Mouse (Mus musculus) heart, postnatal 10 days (tissue): Measurements from ENCODE around the gene Car5a. TPM values are rescaled to one million over a fixed set of nuclear protein-coding genes. Genes with fewer than 3 reads are reported as not detected.

Experiments
- DNase-seq, 2 experiments: peaks; one replicate each; pipeline ENCODE4 v3.0.0; 2021
- intact Hi-C: fragments of 180-260 bp; cut with DNase I; formaldehyde crosslinking; loops from one replicate; pipeline ENCODE4 v1.15.1; 2025
- microRNA-seq, 2 experiments: library from miRNA; unstranded; fragments of <30 nt; microRNA quantifications; one replicate each; pipeline ENCODE4 v1.2.0; 2022
- total RNA-seq, 2 experiments: library from RNA; stranded (reverse); gene quantifications; 2 replicates each; pipeline ENCODE4 v1.2.3; 2021

Car5a gene
- total RNA-seq, 2 experiments from 2014 or later = not detected

DNA sequence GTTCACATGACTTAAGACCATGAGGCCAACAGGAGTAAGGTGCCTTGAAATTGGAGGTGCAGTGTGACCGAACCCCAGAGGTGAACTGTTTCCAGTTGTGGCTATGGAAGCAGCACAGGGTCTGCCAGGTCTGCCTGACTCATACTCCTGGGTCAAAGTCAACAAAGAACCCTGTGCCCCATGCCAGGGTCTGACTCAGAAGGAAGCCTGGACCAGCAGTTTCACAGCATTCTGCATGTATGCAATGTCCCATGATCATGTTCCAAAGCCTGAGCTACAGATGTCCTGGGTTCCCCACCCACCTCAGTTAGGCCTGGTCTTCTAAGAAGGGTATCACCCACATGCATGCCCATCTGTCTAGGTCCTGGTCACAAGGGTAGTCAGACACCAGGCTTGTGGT, 55.4 kb downstream of the Car5a start:
- intact Hi-C loops = no loop called here
- no peak for DNase-seq

- no peak for DNase-seq
- intact Hi-C loops = no loop called here
These were observed 57.2 kb downstream of the Car5a start for GRCm38 (mm10) chr8:121887547-121887946.

DNA sequence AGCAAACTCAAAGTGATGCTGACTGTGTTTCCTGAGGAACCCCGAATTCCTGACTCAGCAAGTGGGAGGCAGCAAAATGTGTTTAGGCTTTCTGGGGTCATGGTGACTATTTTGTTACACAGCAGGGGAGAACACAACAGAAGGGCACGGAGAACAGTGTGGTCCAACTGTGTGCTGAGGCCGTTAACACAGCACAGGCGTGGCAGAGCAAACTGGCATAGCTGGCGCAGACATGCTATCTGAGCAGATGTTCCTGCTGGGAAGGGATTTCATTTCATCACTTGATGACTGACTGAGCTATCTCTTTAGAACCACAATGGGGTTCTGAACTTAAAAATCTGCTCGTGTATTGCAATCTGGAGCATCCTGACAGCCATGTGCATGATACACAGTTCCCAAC, 59.3 kb downstream of the Car5a start:
- no peak for DNase-seq
- intact Hi-C loops = no loop called here

GRCm38 (mm10) chr8:121885001-121885400, 59.7 kb downstream of the Car5a start:
- intact Hi-C loops = no loop called here
- no peak for DNase-seq

GRCm38 (mm10) chr8:121884181-121884580, 60.5 kb downstream of the Car5a start:
- intact Hi-C loops = no loop called here
- no peak for DNase-seq

DNA sequence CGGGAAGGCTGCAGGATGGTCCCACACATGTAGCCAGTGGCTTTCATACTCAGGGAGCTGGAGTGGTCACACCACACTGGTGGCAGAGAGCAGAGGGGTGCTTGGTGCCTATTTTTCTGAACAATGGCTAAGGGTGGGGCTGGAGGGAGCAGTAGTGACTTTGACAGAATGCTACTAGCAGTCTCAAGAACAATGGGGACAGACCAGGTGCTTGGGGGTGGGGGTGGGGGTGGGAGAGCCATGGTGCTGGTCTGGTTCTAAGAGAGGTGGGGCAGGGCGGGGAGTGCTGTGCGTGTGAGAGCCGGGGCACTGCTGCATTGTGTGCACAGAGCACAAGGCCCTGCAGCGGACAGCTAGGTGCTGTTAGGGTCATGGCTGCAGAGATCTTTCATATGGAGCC, 62.8 kb downstream of the Car5a start:
- DNase-seq = no peak
- intact Hi-C loops = no loop called here

DNA sequence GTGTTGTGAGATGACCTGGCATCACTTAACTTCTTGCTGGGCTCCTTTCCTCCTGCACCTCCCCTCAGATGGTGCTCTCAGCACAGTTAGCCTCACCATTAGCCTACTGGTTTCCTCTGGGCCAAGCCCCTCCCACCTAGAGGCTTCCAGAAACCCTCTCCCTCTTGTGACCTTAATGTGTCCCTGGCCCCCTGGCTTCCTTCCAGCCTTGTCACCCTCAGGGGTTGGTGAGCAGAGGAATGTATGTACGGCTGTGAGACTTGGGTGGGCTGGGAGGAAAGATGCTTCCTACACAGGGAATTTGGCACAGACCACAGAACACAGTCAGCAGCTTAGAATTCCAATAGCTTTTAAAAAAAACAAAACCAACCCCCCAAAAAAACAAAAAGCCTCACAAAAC, 63.9 kb downstream of the Car5a start:
- peak in 1 of 2 experiments; percentile 23 for DNase-seq
- intact Hi-C loops = no loop called here

GRCm38 (mm10) chr8:121879712-121880111, 65.0 kb downstream of the Car5a start:
- no peak for DNase-seq
- intact Hi-C loops = no loop called here

GRCm38 (mm10) chr8:121877828-121878480, 66.8 kb downstream of the Car5a start:
- intact Hi-C loops = no loop called here

GRCm38 (mm10) chr8:121877212-121877611, 67.5 kb downstream of the Car5a start:
- intact Hi-C loops = no loop called here
- no peak for DNase-seq

More at GRCm38 (mm10) chr8:121877828-121878480, 66.8 kb downstream of the Car5a start:
- DNase-seq = no peak

DNA sequence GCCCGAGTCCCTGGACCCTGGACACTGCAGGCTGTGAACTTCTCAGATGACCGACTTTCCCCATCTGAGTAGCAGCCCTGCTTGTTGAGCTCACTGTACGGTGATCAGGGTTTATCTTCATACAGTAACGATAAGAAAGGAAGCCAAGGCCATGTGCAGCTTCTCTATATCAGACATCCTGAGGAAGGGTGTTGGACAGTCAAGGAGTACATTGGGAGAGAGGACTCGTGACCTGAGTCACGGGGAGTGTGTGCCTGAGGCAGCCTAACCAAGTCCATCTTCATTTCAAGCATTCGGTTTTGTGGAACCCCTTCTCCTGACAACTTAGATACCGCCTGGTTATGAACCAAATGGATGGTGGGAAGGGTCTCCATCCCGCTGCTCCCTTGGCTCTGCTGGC, 69.2 kb downstream of the Car5a start:
- intact Hi-C loops = no loop called here
- DNase-seq = no peak

DNA sequence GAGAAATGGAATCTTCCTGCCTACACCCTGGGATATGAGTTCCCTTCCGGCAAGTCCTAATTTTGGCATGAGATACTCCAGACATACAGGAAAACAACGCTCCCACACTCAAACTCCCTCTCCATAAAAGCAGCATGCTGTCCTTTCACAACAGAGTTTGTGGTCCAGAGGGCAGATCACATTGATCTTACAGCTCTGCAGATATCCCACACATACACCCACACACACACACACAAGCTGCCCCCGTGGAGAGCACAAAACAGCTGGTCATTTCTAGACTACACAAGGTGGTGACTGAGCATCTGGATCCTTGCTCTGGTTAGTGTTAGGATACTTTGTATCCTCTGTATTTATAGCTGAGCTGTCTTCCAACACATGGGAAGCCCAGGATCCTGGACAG, 69.7 kb downstream of the Car5a start:
- DNase-seq = no peak
- intact Hi-C loops = no loop called here

DNA sequence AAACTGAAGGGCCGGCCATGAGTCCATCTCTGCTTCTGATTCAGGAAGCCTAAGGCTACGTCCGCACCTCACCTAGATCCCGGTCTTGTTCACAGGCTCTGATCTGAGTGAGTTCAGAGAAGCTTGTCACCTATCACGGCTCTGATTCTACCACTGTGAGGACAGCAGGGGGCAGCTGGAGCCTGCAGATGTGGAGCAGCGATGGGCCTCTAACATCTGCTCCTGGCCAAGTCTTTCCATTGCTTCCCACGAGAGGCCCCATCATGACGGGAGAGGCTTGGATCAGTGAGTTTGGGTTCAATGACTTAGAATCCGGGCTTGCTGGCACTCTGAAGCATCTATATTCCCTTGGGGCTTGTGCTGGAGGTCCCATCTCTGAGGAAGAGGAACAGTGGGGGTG, 70.7 kb downstream of the Car5a start:
- peak; percentile 79 to 81 for DNase-seq
- intact Hi-C loops = loop anchor here (1.0 kb wide), 2 partner anchors 35 to 51 kb away; no protein-coding TSS in a partner anchor

GRCm38 (mm10) chr8:121871833-121872440, 72.8 kb downstream of the Car5a start:
- intact Hi-C loops = no loop called here
- DNase-seq = no peak

- intact Hi-C loops = no loop called here
- DNase-seq = no peak
These were observed 74.5 kb downstream of the Car5a start for GRCm38 (mm10) chr8:121870190-121870589.

DNA sequence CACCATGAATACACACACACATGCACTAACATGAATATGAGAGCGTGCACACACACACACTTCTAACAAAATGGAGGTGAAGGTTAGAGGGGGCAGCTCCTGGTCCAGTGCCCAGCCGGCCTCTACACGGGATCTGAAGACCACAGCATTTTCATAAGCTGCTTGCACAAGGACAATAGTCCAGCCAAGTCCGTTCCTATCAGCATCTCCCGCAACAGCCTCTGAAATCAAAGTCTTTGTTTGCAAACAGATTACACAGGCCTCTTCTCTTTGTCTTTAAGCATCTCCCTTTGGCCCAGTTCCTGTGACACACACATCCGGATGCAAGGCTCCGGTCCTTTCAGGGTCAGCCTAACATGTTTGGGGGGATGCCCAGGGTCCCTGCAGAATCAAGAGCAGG, 75.8 kb downstream of the Car5a start:
- intact Hi-C loops = no loop called here
- DNase-seq = no peak

GRCm38 (mm10) chr8:121868196-121868595, 76.5 kb downstream of the Car5a start:
- DNase-seq = no peak
- intact Hi-C loops = no loop called here

Small RNA genes within 50 kb of the gene (microRNA-seq; reads per million reads assigned to microRNA genes)
- gene Mir7237 = 0.47 to 1.0 reads per million in 2 experiments

Other genes starting within 250 kb of the Car5a start
- not detected for gene Jph3, start 215.3 kb downstream of the Car5a start, total RNA-seq
- gene Klhdc4, start 115.3 kb downstream of the Car5a start, total RNA-seq = 10 to 100 TPM; 14.4 to 16.0 TPM
- gene Slc7a5, start 37.2 kb downstream of the Car5a start, total RNA-seq = 10 to 100 TPM in 1 of 2 experiments, 1 to 10 TPM in 1; 8.6 to 11.3 TPM
- gene Banp, start 4.8 kb upstream of the Car5a start, total RNA-seq = 10 to 100 TPM in 1 of 2 experiments, 1 to 10 TPM in 1; 9.8 to 11.9 TPM